Mouse (Mus musculus) telencephalon, adult 2 months (tissue): ENCODE results near the gene Prrc2a.

Experiments used
- DNase-seq: peaks from one replicate; pipeline ENCODE4 v3.0.0-alpha.2; 2011; ENCODE audit warnings: low read depth, low spot score

The Prrc2a gene

DNA sequence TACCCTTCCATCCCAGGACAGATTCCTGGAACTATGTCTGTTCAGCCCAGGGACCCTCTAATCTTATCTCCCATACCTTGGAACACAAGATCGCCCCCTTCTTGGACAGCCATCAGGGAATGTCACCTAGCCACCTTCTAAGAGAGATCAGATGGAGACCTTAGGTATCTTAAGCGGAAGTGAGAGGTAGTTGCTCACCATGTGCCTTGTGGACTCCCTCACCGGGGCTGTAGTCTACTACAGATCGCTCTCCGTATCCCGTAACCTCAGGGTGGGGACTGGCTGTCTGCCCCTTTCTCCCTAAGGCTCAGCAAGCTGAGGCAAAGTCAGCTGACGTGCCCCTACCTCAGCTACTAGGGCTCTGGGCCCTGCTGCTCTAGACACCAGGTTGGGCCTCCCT, 60.6 kb downstream of the Prrc2a start:
- DNase-seq, result no peak

DNA sequence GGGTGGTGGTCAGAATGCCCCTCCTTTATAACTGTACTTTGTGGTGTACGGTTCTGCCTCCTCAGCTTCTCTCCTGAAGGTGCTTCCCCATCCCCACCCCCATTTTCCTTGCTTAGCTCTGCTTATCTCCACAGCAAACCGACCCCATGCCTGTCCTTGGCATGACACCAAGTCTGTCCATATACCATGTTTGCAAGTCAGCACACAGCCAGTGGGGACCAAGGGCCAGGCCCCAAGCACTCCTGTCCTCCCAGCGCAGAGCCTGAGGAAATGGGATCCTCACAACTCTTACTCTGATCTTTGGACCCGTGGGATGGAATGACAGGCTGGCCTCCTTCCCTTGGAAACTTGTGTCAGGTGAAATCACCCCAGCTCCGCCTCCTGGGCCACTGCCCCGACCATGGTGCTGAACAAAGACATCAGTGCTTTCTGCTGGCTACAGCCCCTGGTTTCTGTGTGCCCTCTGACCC, 61.4 kb downstream of the Prrc2a start:
- DNase-seq, result no peak

- no peak for DNase-seq
These were observed 62.4 kb downstream of the Prrc2a start for GRCm38 (mm10) chr17:35102299-35102698.

GRCm38 (mm10) chr17:35101161-35101560, 63.5 kb downstream of the Prrc2a start:
- no peak for DNase-seq

- no peak for DNase-seq
These were observed 64.4 kb downstream of the Prrc2a start for GRCm38 (mm10) chr17:35100196-35100765.
